Mouse (Mus musculus) lung, adult 2 months (tissue): ENCODE results near the gene Snrk.

Source experiments
- CTCF ChIP-seq: fragments of 200-500 bp; IDR thresholded peaks from 2 replicates; pipeline ENCODE4 v1.5.1; 2011; ENCODE audit warnings: mild to moderate bottlenecking, low read length, control low read depth; ENCODE audit not compliant: insufficient read depth
- POLR2A ChIP-seq: fragments of 200-500 bp; IDR thresholded peaks from 2 replicates; pipeline ENCODE4 v1.6.1; 2011; ENCODE audit warnings: low read depth, mild to moderate bottlenecking, control low read depth, low read length, borderline replicate concordance; ENCODE audit errors: extremely low read depth

DNA sequence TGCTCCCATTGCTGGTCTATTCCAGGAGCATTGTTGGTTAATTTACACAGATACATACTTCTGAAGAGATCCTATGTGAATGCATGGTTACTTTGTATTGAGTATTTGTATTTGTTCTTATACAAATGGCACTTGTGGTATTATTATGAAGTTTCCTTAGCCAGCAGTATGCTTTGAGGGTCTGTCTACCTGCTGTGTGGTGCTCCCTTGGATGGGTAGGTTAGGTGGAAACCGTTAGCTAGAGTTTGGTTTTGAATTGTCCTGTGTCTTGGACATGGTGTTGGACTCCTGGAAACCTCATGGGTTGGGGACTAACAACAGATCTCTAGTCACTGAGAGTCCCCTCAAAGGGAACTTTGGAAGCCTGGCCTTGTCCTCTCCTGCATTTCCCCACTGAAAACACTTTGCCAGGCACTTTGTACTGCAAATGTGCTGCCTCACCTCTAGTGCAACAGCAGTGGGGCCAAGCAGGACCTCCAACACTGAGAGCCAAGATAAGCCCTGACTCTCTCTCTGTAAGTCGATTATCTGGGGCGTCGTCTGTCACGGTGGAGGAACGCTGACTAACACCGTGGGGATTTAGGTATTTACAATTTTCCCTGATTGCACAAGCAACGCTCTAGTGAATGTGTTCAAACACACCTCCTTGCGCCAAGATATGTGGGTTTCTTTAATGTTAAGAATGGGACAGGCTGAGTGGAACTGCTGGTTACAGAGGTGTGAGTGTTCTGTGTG is 13.3 kb upstream of the Snrk start:
- TF ChIP-seq CTCF (no peak), POLR2A (no peak)
